Mouse (Mus musculus) lung, adult 2 months (tissue): Measurements from ENCODE around the gene Hoxa11.

ENCODE experiments used
- CTCF ChIP-seq: fragments of 200-500 bp; IDR thresholded peaks from 2 replicates; pipeline ENCODE4 v1.5.1; 2011; ENCODE audit warnings: mild to moderate bottlenecking, low read length, control low read depth; ENCODE audit not compliant: insufficient read depth
- POLR2A ChIP-seq: fragments of 200-500 bp; IDR thresholded peaks from 2 replicates; pipeline ENCODE4 v1.6.1; 2011; ENCODE audit warnings: low read depth, mild to moderate bottlenecking, control low read depth, low read length, borderline replicate concordance; ENCODE audit errors: extremely low read depth

GRCm38 (mm10) chr6:52244471-52245039 is 1.1 kb downstream of the Hoxa11 start:
- TF ChIP-seq POLR2A (no peak), CTCF (no peak)
